ENCODE assay signal across 18 mouse cellular contexts in the genomic region with DNA sequence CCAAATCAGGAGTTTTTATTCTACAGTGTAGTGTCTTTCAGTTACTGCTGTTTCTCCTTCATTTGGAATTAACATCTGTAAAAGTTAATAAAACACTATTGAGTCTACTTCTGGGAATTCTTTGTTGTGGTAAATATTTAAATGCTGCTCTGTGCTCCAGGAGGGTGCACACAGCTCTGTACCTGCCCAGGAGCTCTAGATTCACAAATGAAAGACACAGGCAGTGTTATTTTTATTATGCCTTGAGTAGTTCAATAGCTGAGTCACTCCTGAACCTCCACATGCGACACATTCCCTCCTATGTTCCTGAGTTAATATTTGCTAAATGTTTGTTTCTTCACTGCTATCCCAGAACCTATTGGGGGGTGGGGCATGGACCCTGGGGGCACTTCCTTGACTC.
"Had no signal": no experiment of that assay in that cellular context is flagged by ENCODE, and none has a peak within 500 bp of the region (broad histone marks: within the 10 kb centered on the region; RNA-seq: fewer than 3 reads in every experiment).

No protein-coding gene starts in this region.

- H3K27me3 ChIP-seq: midbrain, embryonic 12.5 days; neural tube, embryonic 13.5 days; neural tube, embryonic 15.5 days had no signal

- H3K9me3 ChIP-seq: midbrain, embryonic 10.5 days; midbrain, embryonic 12.5 days; neural tube, embryonic 13.5 days; neural tube, embryonic 15.5 days had no signal

- H3K4me2 ChIP-seq: lung, embryonic 14.5 days; midbrain, embryonic 12.5 days; neural tube, embryonic 13.5 days; neural tube, embryonic 15.5 days had no signal

- DNase-seq: lung, embryonic 14.5 days; lung, postnatal 10 days; lung, postnatal 4 days; midbrain, embryonic 14.5 days; retina, postnatal 1 day; right cerebral cortex, adult 18-20 months; right cerebral cortex, postnatal 25 days; right cerebral cortex, postnatal 4 days; spleen, adult 18-20 months; thymus, adult 18-20 months; thymus, postnatal 14 days; thymus, postnatal 36 days had no signal

- H3K27ac ChIP-seq: midbrain, embryonic 10.5 days; midbrain, embryonic 12.5 days; neural tube, embryonic 13.5 days; neural tube, embryonic 15.5 days had no signal

- H3K9ac ChIP-seq: lung, embryonic 14.5 days; midbrain, embryonic 12.5 days; neural tube, embryonic 13.5 days; neural tube, embryonic 15.5 days had no signal

- H3K4me3 ChIP-seq: midbrain, embryonic 10.5 days; midbrain, embryonic 12.5 days; myocyte; neural tube, embryonic 13.5 days; neural tube, embryonic 15.5 days had no signal

- ATAC-seq: midbrain, embryonic 16.5 days had no signal

- H3K36me3 ChIP-seq: midbrain, embryonic 10.5 days; midbrain, embryonic 12.5 days; neural tube, embryonic 13.5 days; neural tube, embryonic 15.5 days had no signal

- H3K4me1 ChIP-seq: midbrain, embryonic 10.5 days; midbrain, embryonic 12.5 days; neural tube, embryonic 13.5 days; neural tube, embryonic 15.5 days had no signal
